Mouse (Mus musculus): ENCODE data around the gene Slc31a2. TPM values are rescaled to one million over a fixed set of nuclear protein-coding genes. Genes with fewer than 3 reads are reported as not detected.
"Not testable (repeated sequence)": the region's sequence is repeated elsewhere in the genome, so short reads cannot be mapped to it uniquely, and the experiment has no call there.

Slc31a2 gene
- total RNA-seq (2022) = 10 to 100 TPM; 18.9 to 23.0 (median 21.1) TPM

- DNase-seq (ENCODE audit: low spot score) = no peak
Measured at GRCm38 (mm10) chr4:62262276-62262675, at the start of gene Slc31a2. Gene Slc31a2, plus strand, starts transcription at chr4:62262562.

GRCm38 (mm10) chr4:62213490-62213889 is 48.9 kb upstream of the Slc31a2 start:
- no peak for DNase-seq (ENCODE audit: low spot score)

- DNase-seq (ENCODE audit: low spot score) = peak; percentile 16
Measured at GRCm38 (mm10) chr4:62228391-62228790, 34.0 kb upstream of the Slc31a2 start.

GRCm38 (mm10) chr4:62229448-62229847 is 32.9 kb upstream of the Slc31a2 start:
- no peak for DNase-seq (ENCODE audit: low spot score)

- DNase-seq (ENCODE audit: low spot score) = no peak
Measured at GRCm38 (mm10) chr4:62230153-62230552, 32.2 kb upstream of the Slc31a2 start.

- no peak for DNase-seq (ENCODE audit: low spot score)
Measured at GRCm38 (mm10) chr4:62230769-62231168, 31.6 kb upstream of the Slc31a2 start, which contains the start of gene Zfp37. Gene Zfp37, minus strand, starts transcription at chr4:62231047.

- DNase-seq (ENCODE audit: low spot score) = no peak
Measured at GRCm38 (mm10) chr4:62240586-62240985, 21.8 kb upstream of the Slc31a2 start.

- no peak for DNase-seq (ENCODE audit: low spot score)
Measured at GRCm38 (mm10) chr4:62248328-62248727, 14.0 kb upstream of the Slc31a2 start.

- DNase-seq (ENCODE audit: low spot score) = no peak
Measured at GRCm38 (mm10) chr4:62250896-62251544, 11.3 kb upstream of the Slc31a2 start.

- DNase-seq (ENCODE audit: low spot score) = no peak
Measured at GRCm38 (mm10) chr4:62251776-62252175, 10.6 kb upstream of the Slc31a2 start.

GRCm38 (mm10) chr4:62254551-62254950 is 7.8 kb upstream of the Slc31a2 start:
- DNase-seq (ENCODE audit: low spot score) = no peak

GRCm38 (mm10) chr4:62256931-62257330 is 5.4 kb upstream of the Slc31a2 start:
- no peak for DNase-seq (ENCODE audit: low spot score)

- DNase-seq (ENCODE audit: low spot score) = no peak
Measured at GRCm38 (mm10) chr4:62263133-62263844, 927 bp downstream of the Slc31a2 start.

GRCm38 (mm10) chr4:62265154-62265836 is 2.9 kb downstream of the Slc31a2 start:
- DNase-seq (ENCODE audit: low spot score) = no peak

GRCm38 (mm10) chr4:62266016-62266415 is 3.7 kb downstream of the Slc31a2 start:
- DNase-seq (ENCODE audit: low spot score) = not testable (repeated sequence)

- no peak for DNase-seq (ENCODE audit: low spot score)
Measured at GRCm38 (mm10) chr4:62267101-62267500, 4.7 kb downstream of the Slc31a2 start.

GRCm38 (mm10) chr4:62272696-62273095 is 10.3 kb downstream of the Slc31a2 start:
- no peak for DNase-seq (ENCODE audit: low spot score)

- no peak for DNase-seq (ENCODE audit: low spot score)
Measured at GRCm38 (mm10) chr4:62273916-62274315, 11.6 kb downstream of the Slc31a2 start.

GRCm38 (mm10) chr4:62274841-62275536 is 12.6 kb downstream of the Slc31a2 start:
- DNase-seq (ENCODE audit: low spot score) = no peak

GRCm38 (mm10) chr4:62276642-62277041 is 14.3 kb downstream of the Slc31a2 start:
- DNase-seq (ENCODE audit: low spot score) = no peak

- DNase-seq (ENCODE audit: low spot score) = no peak
Measured at GRCm38 (mm10) chr4:62277222-62277621, 14.9 kb downstream of the Slc31a2 start.

GRCm38 (mm10) chr4:62278081-62278480 is 15.7 kb downstream of the Slc31a2 start:
- DNase-seq (ENCODE audit: low spot score) = no peak
